Mouse (Mus musculus) liver, embryonic 11.5 days (tissue): Measurements from ENCODE around the gene P3h3. TPM values are rescaled to one million over a fixed set of nuclear protein-coding genes. Genes with fewer than 3 reads are reported as not detected.

Experiments
- ATAC-seq: fragments of 200-750 bp; cut with Nextera tagmentation; replicated peaks from 2 replicates; pipeline ENCODE4 v1.8.0; 2017; ENCODE audit warnings: moderate number of reproducible peaks, mild to moderate bottlenecking, moderate TSS enrichment, moderate library complexity; ENCODE audit not compliant: low FRiP score
- DNase-seq: peaks from one replicate; pipeline ENCODE4 v3.0.0-alpha.2; 2017; ENCODE audit warnings: low spot score
- H3K27ac ChIP-seq: fragments of 300-500 bp; sonication (generic); 2 replicates; pipeline ENCODE4 v1.5.1; 2014; ENCODE audit warnings: mild to moderate bottlenecking, low read depth, low read length, control low read depth
- H3K27me3 ChIP-seq: fragments of 300-500 bp; sonication (generic); replicated peaks from 2 replicates; pipeline ENCODE4 v1.6.1; 2014; ENCODE audit warnings: low read length, mixed read lengths; ENCODE audit not compliant: control insufficient read depth, insufficient read depth
- H3K36me3 ChIP-seq: fragments of 300-500 bp; sonication (generic); 2 replicates; pipeline ENCODE4 v1.6.1; 2014; ENCODE audit warnings: mild to moderate bottlenecking, low read length, moderate library complexity, mixed read lengths; ENCODE audit not compliant: control insufficient read depth, insufficient read depth
- H3K4me1 ChIP-seq: fragments of 300-500 bp; sonication (generic); replicated peaks from 2 replicates; pipeline ENCODE4 v1.6.1; 2014; ENCODE audit warnings: low read length, mixed read lengths; ENCODE audit not compliant: control insufficient read depth, insufficient read depth
- H3K4me2 ChIP-seq: fragments of 300-500 bp; sonication (generic); 2 replicates; pipeline ENCODE4 v1.6.1; 2014; ENCODE audit warnings: mild to moderate bottlenecking, control low read depth, moderate library complexity
- H3K4me3 ChIP-seq: fragments of 300-500 bp; sonication (generic); 2 replicates; pipeline ENCODE4 v1.5.1; 2014; ENCODE audit warnings: low read depth, low read length, control low read depth
- H3K9ac ChIP-seq: fragments of 300-500 bp; sonication (generic); 2 replicates; pipeline ENCODE4 v1.6.1; 2014; ENCODE audit warnings: low read depth, low read length, control low read depth
- H3K9me3 ChIP-seq: fragments of 300-500 bp; sonication (generic); 2 replicates; pipeline ENCODE4 v1.6.1; 2016; ENCODE audit warnings: low read length, inconsistent platforms, mixed read lengths; ENCODE audit not compliant: control insufficient read depth
- WGBS: fragments of 180-500 bp; shearing (Covaris S2); extraction: QIAGEN DNeasy Blood & Tissue Kit; methylation state at CpG from one replicate; pipeline ENCODE4 v1.1.7; 2014; 5-methylcytosine and 5-hydroxymethylcytosine counted together
- polyA plus RNA-seq: library from polyadenylated mRNA; unstranded; fragments of >200 nt; fragmentation: Nextera tagmentation; extraction: Ambion mirVana; gene quantifications from 2 replicates; pipeline ENCODE4 v1.2.1, GENCODE M21; 2014

P3h3 gene
- polyA plus RNA-seq, 1 experiment from 2014 or later, result 11.3 TPM

- DNase-seq (no peak), ATAC-seq (no peak)
- WGBS, result 87% methylated on average over 4 of the region's 4 CpGs
- no peaks in the 10 kb centered on the region for H3K27me3 ChIP-seq
- H3K36me3 ChIP-seq, result peaks cover 56% of the 10 kb centered on the region
- H3K4me3 ChIP-seq, result no peak overlapping the region
- H3K4me1 ChIP-seq, result peaks cover 22% of the 10 kb centered on the region
- H3K4me2 ChIP-seq, result no peak overlapping the region
- H3K9ac ChIP-seq, result no peak overlapping the region
- H3K9me3 ChIP-seq, result no peaks in the 10 kb centered on the region
- no peak overlapping the region for H3K27ac ChIP-seq
These were observed 40.9 kb downstream of the P3h3 start for GRCm38 (mm10) chr6:124816611-124817010.

- ATAC-seq (no peak), DNase-seq (no peak)
- no peaks in the 10 kb centered on the region for H3K27me3 ChIP-seq
- peaks cover 31% of the 10 kb centered on the region for H3K4me1 ChIP-seq
- H3K9ac ChIP-seq, result peak overlapping the region; percentile 98
- peak overlapping the region; percentile 98; the same call in 1 of the 2 replicates for H3K27ac ChIP-seq
- WGBS, result 72% methylated on average over 9 of the region's 9 CpGs
- peak overlapping the region; percentile 87; the same call in 1 of the 2 replicates for H3K4me3 ChIP-seq
- H3K9me3 ChIP-seq, result no peaks in the 10 kb centered on the region
- H3K4me2 ChIP-seq, result peak overlapping the region; percentile 70; the same call in 1 of the 2 replicates
- H3K36me3 ChIP-seq, result peaks cover 52% of the 10 kb centered on the region
These were observed 42.4 kb downstream of the P3h3 start for GRCm38 (mm10) chr6:124814858-124815774.

- H3K36me3 ChIP-seq, result peaks cover 48% of the 10 kb centered on the region
These were observed 43.1 kb downstream of the P3h3 start for GRCm38 (mm10) chr6:124814448-124814847.

GRCm38 (mm10) chr6:124813933-124814332, 43.6 kb downstream of the P3h3 start, which contains the start of gene Tpi1:
TSS of gene Tpi1 (minus strand) at chr6:124814296.
- whole genome bisulfite sequencing, result under 1% methylated on average over 22 of the region's 22 CpGs
- peaks cover 43% of the 10 kb centered on the region for H3K36me3 ChIP-seq
- H3K4me3 ChIP-seq, result peak within 1 kb of the TSS; percentile 87
- peak within 1 kb of the TSS; percentile 98 for H3K9ac ChIP-seq
- H3K4me2 ChIP-seq, result peak within 1 kb of the TSS; percentile 70
- peak within 1 kb of the TSS; percentile 98 for H3K27ac ChIP-seq
- peaks cover 38% of the 10 kb centered on the region for H3K4me1 ChIP-seq
- DNase-seq (peak; percentile 92), ATAC-seq (peak; percentile 86)
- no peaks in the 10 kb centered on the region for H3K27me3 ChIP-seq
- no peaks in the 10 kb centered on the region for H3K9me3 ChIP-seq

More at GRCm38 (mm10) chr6:124814448-124814847, 43.1 kb downstream of the P3h3 start:
- peak overlapping the region; percentile 98 for H3K27ac ChIP-seq
- H3K9me3 ChIP-seq, result no peaks in the 10 kb centered on the region
- H3K9ac ChIP-seq, result peak overlapping the region; percentile 98
- peak overlapping the region; percentile 70 for H3K4me2 ChIP-seq
- ATAC-seq (peak; percentile 8; the same call in 1 of the 2 replicates), DNase-seq (no peak)
- H3K27me3 ChIP-seq, result no peaks in the 10 kb centered on the region
- peaks cover 37% of the 10 kb centered on the region for H3K4me1 ChIP-seq
- WGBS, result 29% methylated on average over 7 of the region's 8 CpGs
- H3K4me3 ChIP-seq, result peak overlapping the region; percentile 87

- peak overlapping the region; percentile 98 for H3K27ac ChIP-seq
- H3K9ac ChIP-seq, result peak overlapping the region; percentile 98
- H3K9me3 ChIP-seq, result no peaks in the 10 kb centered on the region
- no peaks in the 10 kb centered on the region for H3K27me3 ChIP-seq
- H3K4me2 ChIP-seq, result peak overlapping the region; percentile 70
- H3K36me3 ChIP-seq, result peaks cover 39% of the 10 kb centered on the region
- ATAC-seq (peak; percentile 66), DNase-seq (peak; percentile 87)
- under 1% methylated on average over 18 of the region's 18 CpGs for WGBS
- peaks cover 38% of the 10 kb centered on the region for H3K4me1 ChIP-seq
- H3K4me3 ChIP-seq, result peak overlapping the region; percentile 87
These were observed 44.1 kb downstream of the P3h3 start for GRCm38 (mm10) chr6:124813496-124813895.

- peak overlapping the region; percentile 87 for H3K4me3 ChIP-seq
- peak overlapping the region; percentile 98 for H3K27ac ChIP-seq
- peak overlapping the region; percentile 98 for H3K9ac ChIP-seq
- ATAC-seq (no peak), DNase-seq (no peak)
- peaks cover 42% of the 10 kb centered on the region for H3K4me1 ChIP-seq
- no peaks in the 10 kb centered on the region for H3K27me3 ChIP-seq
- 27% methylated on average over 9 of the region's 9 CpGs for WGBS
- peak overlapping the region; percentile 70 for H3K4me2 ChIP-seq
- H3K9me3 ChIP-seq, result no peaks in the 10 kb centered on the region
- peaks cover 33% of the 10 kb centered on the region for H3K36me3 ChIP-seq
These were observed 44.7 kb downstream of the P3h3 start for GRCm38 (mm10) chr6:124812848-124813247.

GRCm38 (mm10) chr6:124811701-124812560, 45.6 kb downstream of the P3h3 start:
- no peak for DNase-seq
- H3K4me1 ChIP-seq, result peaks cover 46% of the 10 kb centered on the region
- WGBS, result 77% methylated on average over 24 of the region's 24 CpGs

GRCm38 (mm10) chr6:124811403-124811665, 46.2 kb downstream of the P3h3 start:
- Histone ChIP-seq H3K36me3 (peaks cover 22% of the 10 kb centered on the region), H3K4me2 (peak overlapping the region; percentile 70), H3K9me3 (no peaks in the 10 kb centered on the region), H3K4me3 (peak overlapping the region; percentile 87; the same call in 1 of the 2 replicates), H3K9ac (no peak overlapping the region; the same call in 1 of the 2 replicates), H3K4me1 (peaks cover 49% of the 10 kb centered on the region), H3K27me3 (no peaks in the 10 kb centered on the region), H3K27ac (peak overlapping the region; percentile 98; the same call in 1 of the 2 replicates)
- ATAC-seq (no peak), DNase-seq (no peak)
- 87% methylated on average over 4 of the region's 4 CpGs for WGBS

More at GRCm38 (mm10) chr6:124811701-124812560, 45.6 kb downstream of the P3h3 start:
- no peak for ATAC-seq
- Histone ChIP-seq H3K27ac (peak overlapping the region; percentile 98), H3K4me3 (peak overlapping the region; percentile 87), H3K9me3 (no peaks in the 10 kb centered on the region), H3K27me3 (no peaks in the 10 kb centered on the region), H3K36me3 (peaks cover 25% of the 10 kb centered on the region), H3K4me2 (peak overlapping the region; percentile 70), H3K9ac (peak overlapping the region; percentile 98)
